Mouse (Mus musculus): ENCODE measurements around the gene Bicd2.

DNA sequence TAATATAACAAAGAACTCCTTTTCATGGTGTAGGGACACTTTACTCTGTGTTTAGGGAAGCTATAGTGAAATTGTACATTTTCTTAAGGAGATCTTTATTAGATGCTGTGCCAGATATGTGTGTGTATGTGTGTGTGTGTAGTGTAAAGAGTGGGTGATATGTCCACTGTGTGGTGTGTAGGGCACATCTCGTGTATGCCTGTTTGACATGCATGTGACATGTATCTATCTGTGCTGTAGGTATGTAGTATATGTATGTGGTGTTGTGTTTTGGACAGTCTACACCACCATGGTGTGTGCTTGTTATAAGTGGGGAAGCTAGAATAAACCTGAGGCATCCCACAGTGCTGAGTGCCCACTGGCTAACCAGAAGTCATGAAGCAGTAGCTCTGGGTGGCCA is 20.9 kb upstream of the Bicd2 start:
- TF ChIP-seq CTCF (IDR thresholded peaks at IDR 0.05; ENCODE audit: low read depth) (no peak), EP300 (IDR thresholded peaks at IDR 0.05; ENCODE audit: low read depth) (no peak)
